Mouse (Mus musculus) lung, adult 18-20 months (tissue): ENCODE results near the gene Mfsd5.

Source experiments
- DNase-seq, 2 experiments: peaks; one replicate each; pipeline ENCODE4 v3.0.0; 2022; ENCODE audit warnings: mixed read lengths in 2 of 2

Mfsd5 gene

GRCm38 (mm10) chr15:102248131-102248811 lies 31.0 kb upstream of the Mfsd5 start:
- DNase-seq, result no peak

DNA sequence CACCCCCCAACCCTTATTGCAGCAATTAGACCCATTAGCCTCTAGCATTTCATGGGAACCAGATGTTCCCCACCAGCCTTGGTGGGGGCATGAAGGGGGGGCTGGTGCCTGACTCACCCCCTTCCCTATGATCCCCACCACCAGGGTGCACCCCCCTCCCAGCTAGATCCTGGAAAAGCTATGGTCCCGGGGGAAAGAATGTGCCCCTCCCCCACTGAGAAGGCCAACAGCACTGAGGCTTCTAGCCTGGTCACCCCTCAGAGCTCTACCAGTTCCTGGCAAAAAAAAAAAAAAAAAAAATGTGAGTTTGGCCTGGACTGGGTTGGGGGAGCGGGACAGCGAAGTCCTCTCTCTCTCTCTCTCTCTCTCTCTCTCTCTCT lies 30.5 kb upstream of the Mfsd5 start:
- DNase-seq, result no peak

- peak; percentile 56 to 70 for DNase-seq
Observed at GRCm38 (mm10) chr15:102249251-102249691, 30.0 kb upstream of the Mfsd5 start.

- DNase-seq, result no peak
Observed at GRCm38 (mm10) chr15:102249967-102250366, 29.3 kb upstream of the Mfsd5 start.

- no peak for DNase-seq
Observed at GRCm38 (mm10) chr15:102250521-102250920, 28.7 kb upstream of the Mfsd5 start.

DNA sequence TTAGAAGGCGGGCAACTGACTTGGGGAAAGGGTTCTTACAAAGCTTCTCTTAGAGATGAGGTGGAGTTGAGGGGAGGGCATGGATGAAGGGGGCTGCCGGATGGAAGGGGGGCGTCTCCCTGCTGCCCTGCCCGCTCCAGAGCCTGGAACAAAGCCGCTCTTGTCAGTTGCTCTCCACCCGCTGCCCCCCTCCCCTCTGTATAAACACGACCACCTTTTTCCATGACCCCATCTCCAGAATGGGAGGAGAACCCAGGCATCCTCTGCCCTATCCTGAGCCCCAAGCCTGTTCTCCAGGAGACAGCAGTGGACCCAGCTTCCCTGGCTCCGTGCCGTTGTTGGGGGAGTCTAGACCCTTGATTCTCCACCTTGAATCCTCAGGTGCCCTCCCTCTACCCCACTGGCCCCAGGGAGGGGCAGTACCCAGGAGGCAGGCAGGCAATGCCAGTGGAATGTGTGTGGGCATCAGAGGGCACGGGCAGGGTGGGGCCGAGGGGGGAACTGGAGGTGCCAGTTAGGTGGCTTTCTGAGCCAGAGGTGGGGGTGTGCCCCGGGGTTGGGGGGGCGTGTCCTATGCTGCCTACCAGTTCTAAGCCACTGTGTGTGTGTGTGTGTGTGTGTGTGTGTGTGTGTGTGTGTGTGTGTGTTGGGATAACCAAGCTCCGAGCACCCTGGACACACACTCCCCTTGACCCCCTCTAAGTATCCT lies 23.6 kb upstream of the Mfsd5 start:
- DNase-seq, result peak; percentile 75 to 89

DNA sequence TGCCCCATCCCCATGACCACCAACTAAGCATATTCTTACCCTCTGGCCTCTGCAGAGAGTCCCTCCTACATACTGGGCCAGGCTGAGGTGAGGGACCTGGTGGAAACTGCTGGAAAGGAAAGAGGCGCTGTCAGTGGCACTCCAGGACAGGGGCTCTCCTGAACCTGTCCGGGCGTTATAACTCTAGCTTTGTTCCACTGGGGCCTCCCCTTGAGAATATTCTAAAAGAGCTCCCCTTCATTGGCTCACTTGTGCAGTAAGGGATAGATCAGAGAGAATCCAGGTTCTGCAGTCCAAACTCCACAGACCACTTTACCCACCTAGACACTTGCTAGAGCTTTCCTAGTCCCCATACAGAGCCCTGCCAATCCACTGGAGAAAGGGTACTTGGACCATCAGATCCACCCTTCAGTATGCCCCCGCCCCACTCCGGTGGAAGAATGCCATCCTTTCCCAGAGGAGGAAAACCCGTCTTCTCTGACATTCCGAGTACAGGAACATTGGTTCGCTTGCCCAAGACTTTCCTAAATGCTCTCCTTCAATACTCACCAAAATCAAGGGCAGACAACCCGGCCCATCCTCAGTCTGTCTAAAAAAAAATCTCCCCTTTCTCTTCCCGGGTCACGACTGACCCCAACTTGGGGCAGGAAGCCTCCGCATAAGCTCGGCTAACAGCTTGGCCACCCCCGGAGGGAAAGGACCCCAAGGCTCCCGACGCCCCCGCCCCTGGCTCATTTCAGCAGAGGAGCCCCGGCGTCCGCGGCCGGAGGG lies 22.6 kb upstream of the Mfsd5 start:
- no peak for DNase-seq

- DNase-seq, result peak; percentile 74 to 81
Observed at GRCm38 (mm10) chr15:102257202-102258075, 21.8 kb upstream of the Mfsd5 start, which contains the start of gene Rarg. Gene Rarg, minus strand, starts transcription at chr15:102257517.

- peak; percentile 76 to 82 for DNase-seq
Observed at GRCm38 (mm10) chr15:102258076-102258470, 21.2 kb upstream of the Mfsd5 start.

GRCm38 (mm10) chr15:102258581-102259253 lies 20.5 kb upstream of the Mfsd5 start:
- no peak for DNase-seq

GRCm38 (mm10) chr15:102262582-102262981 lies 16.7 kb upstream of the Mfsd5 start:
- no peak for DNase-seq

DNA sequence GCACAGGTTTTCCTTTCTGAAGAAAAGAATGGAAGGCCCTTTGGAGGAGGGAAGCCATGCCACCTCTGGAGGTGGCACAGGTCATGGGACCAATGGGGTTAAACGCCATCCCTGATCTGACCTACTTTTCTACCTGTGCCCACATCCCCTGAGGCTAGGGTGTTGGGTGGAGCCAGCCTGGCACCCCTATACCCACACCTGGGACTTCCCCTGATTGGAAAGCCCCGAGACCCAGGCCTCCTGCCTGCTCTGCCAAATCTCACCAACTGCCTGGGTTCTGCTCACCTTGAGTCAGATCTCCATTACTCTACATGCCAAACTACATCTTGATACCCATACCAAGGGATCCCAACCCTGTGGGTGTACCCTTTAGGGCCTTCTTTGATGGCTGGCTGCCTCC lies 16.2 kb upstream of the Mfsd5 start:
- no peak for DNase-seq

DNA sequence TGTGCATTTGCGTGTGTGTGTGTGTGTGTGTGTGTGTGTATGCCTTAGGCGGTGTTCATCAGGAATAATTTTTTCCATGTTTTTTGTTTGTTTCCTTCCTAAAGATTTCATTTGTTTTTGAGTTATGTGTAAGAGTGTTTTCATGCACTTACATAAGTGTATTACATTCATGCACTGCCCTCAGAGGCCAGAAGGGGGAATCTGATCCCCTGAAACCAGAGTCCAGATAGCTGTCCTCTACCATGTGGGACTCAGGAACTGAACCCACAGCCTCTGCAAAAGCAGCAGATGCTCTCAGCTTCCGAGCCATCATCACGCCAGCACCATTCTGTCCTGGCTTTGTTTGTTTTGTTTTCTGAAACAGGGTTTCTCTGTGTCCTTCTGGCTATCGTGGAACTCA lies 13.7 kb upstream of the Mfsd5 start:
- DNase-seq, result no peak

GRCm38 (mm10) chr15:102270274-102270960 lies 8.8 kb upstream of the Mfsd5 start, which contains the start of gene Gm9918:
Gene Gm9918, plus strand, starts transcription at chr15:102270563.
- DNase-seq, result no peak

DNA sequence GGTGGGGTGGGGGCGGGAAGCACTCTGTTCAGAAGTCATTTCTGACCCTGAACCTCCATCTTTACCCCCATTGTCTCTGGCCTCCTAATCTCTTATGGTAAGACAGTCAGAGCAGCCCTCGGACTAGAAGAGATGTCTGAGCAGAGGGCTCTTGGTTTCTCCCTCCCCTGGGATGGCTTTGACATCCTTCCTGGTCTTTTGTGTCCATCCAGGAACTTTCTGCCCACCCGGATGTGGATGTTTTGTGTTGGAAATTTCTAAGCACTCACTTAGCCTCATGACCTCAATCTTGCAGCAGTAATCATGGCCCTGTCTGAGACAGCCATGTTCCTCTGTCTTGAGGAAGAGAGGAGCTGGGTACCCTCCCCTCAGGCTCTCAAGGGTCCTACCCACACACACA lies 7.8 kb upstream of the Mfsd5 start:
- no peak for DNase-seq

DNA sequence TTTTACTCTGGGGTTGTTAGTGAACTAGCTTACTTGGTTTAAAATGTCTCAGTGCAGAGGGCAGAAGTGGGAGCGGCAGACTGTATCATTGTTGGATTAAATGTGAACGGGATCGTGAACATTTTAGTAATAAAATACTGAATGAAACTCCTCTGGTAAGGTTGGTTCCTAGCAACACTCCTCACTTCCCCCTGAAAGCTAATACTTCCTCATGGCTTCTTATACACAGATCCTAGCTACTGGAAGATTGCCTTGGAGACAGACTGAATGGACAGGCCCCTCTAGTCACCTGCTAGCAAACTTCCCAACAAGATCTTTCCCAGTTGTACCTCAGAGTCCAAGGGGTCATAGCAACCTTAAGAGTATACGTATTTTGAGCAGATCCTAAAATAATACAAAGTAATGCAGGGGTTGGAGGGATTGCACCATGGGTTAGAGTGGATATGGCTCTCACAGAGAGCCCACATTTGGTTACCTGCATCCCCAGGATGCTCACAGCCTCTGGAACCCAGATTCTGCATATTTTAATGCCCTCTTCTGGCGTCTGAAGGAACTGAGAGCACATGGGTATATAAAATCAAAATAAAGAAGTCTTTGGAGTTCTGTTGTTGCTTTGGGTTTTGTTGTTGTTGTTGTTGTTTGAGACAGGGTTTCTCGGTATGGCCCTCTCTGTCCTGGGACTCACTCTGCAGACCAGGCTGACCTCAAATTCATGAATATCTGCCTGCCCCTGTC lies 5.1 kb upstream of the Mfsd5 start:
- DNase-seq, result no peak

DNA sequence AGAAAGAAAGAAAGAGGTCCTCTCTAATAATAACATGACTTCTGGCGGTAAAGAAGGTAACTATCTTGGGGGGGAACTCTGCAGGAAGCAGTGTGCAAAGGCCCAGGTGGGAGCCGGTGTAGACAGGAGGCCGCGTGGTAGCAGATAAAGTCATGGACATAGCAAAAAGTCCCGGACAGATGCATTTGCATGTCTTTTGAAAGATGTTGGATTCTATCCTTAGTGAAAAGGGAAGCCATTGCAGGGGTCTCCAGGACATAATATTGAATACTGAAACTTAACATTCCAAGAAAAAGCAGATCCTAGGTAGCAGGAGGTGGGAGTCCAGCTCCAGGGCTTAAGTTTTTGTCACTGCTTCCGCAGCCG lies 545 bp upstream of the Mfsd5 start:
- no peak for DNase-seq

GRCm38 (mm10) chr15:102279783-102280520 lies 698 bp downstream of the Mfsd5 start:
- DNase-seq, result peak in 1 of 2 experiments; percentile 22

DNA sequence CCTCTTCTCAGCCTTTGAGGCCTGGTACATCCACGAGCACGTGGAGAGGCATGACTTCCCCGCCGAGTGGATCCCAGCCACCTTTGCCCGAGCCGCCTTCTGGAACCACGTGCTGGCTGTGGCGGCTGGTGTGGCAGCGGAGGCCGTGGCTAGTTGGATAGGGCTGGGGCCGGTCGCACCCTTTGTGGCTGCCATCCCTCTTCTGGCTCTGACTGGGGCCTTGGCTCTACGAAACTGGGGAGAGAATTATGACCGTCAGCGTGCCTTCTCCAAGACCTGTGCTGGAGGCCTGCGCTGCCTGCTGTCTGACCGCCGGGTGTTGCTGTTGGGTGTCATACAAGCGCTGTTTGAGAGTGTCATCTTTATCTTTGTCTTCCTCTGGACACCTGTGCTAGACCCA lies 1.4 kb downstream of the Mfsd5 start:
- DNase-seq, result no peak
